Comparison of ENCODE assay signal across 28 mouse cellular contexts in genomic region chr14:94123575-94123974, GRCm38 (mm10).
"Had no signal": no experiment of that assay in that cellular context is flagged by ENCODE, and none has a peak within 500 bp of the region (broad histone marks: within the 10 kb centered on the region; RNA-seq: fewer than 3 reads in every experiment).

No protein-coding gene starts in this region.

- H3K9ac ChIP-seq: embryonic facial prominence, embryonic 12.5 days; embryonic facial prominence, embryonic 13.5 days; embryonic facial prominence, embryonic 15.5 days; forebrain, embryonic 12.5 days; forebrain, embryonic 13.5 days; forebrain, embryonic 15.5 days; forebrain, postnatal 0 days had no signal

- H3K27me3 ChIP-seq: embryonic facial prominence, embryonic 12.5 days; embryonic facial prominence, embryonic 13.5 days; embryonic facial prominence, embryonic 15.5 days; forebrain, embryonic 12.5 days; forebrain, embryonic 13.5 days; forebrain, embryonic 15.5 days had no signal

- H3K4me2 ChIP-seq: embryonic facial prominence, embryonic 12.5 days; embryonic facial prominence, embryonic 13.5 days; embryonic facial prominence, embryonic 15.5 days; forebrain, embryonic 12.5 days; forebrain, embryonic 13.5 days; forebrain, embryonic 15.5 days had no signal

- H3K9me3 ChIP-seq: embryonic facial prominence, embryonic 10.5 days; embryonic facial prominence, embryonic 12.5 days; embryonic facial prominence, embryonic 13.5 days; embryonic facial prominence, embryonic 15.5 days; forebrain, embryonic 10.5 days; forebrain, embryonic 12.5 days; forebrain, embryonic 13.5 days; forebrain, embryonic 15.5 days had no signal

- H3K4me3 ChIP-seq: embryonic facial prominence, embryonic 10.5 days; embryonic facial prominence, embryonic 12.5 days; embryonic facial prominence, embryonic 13.5 days; embryonic facial prominence, embryonic 15.5 days; erythroblast, embryonic 14.5 days; forebrain, embryonic 10.5 days; forebrain, embryonic 12.5 days; forebrain, embryonic 13.5 days; forebrain, embryonic 15.5 days; gastrocnemius, adult 2 months had no signal

- H3K27ac ChIP-seq: embryonic facial prominence, embryonic 10.5 days; embryonic facial prominence, embryonic 12.5 days; embryonic facial prominence, embryonic 13.5 days; embryonic facial prominence, embryonic 15.5 days; forebrain, embryonic 10.5 days; forebrain, embryonic 12.5 days; forebrain, embryonic 13.5 days; forebrain, embryonic 15.5 days; gastrocnemius, adult 2 months had no signal

- H3K4me1 ChIP-seq: embryonic facial prominence, embryonic 10.5 days; embryonic facial prominence, embryonic 12.5 days; embryonic facial prominence, embryonic 13.5 days; embryonic facial prominence, embryonic 15.5 days; forebrain, embryonic 10.5 days; forebrain, embryonic 12.5 days; forebrain, embryonic 13.5 days; forebrain, embryonic 15.5 days had no signal

- ATAC-seq: forebrain, embryonic 13.5 days; forebrain, embryonic 14.5 days; forebrain, embryonic 15.5 days; forebrain, embryonic 16.5 days; forebrain, postnatal 0 days had no signal

- H3K36me3 ChIP-seq: embryonic facial prominence, embryonic 10.5 days; embryonic facial prominence, embryonic 12.5 days; embryonic facial prominence, embryonic 13.5 days; embryonic facial prominence, embryonic 15.5 days; forebrain, embryonic 10.5 days; forebrain, embryonic 12.5 days; forebrain, embryonic 15.5 days had no signal

- DNase-seq: cerebellum, adult 18-20 months; cerebellum, adult 2 months; cerebellum, adult 8-10 months; cerebellum, adult 9-10 months; cerebellum, adult 9-11 months; cerebellum, postnatal 10 days; cerebellum, postnatal 14 days; cerebellum, postnatal 25 days; cerebellum, postnatal 36 days; embryo, embryonic 11 days; forebrain, postnatal 0 days; gastrocnemius, adult 2 months; gastrocnemius, postnatal 10 days; gastrocnemius, postnatal 14 days; gastrocnemius, postnatal 25 days; gastrocnemius, postnatal 36 days; heart, adult 11 months had no signal
